Mouse (Mus musculus): ENCODE measurements around the gene Igflr1.

The Igflr1 gene

GRCm38 (mm10) chr7:30553810-30554584 is 11.2 kb upstream of the Igflr1 start:
- DNase-seq (ENCODE audit: low spot score in 2 of 2): no peak

GRCm38 (mm10) chr7:30556894-30557536 is 8.2 kb upstream of the Igflr1 start:
- DNase-seq (ENCODE audit: low spot score in 2 of 2): no peak

GRCm38 (mm10) chr7:30557901-30558514 is 7.2 kb upstream of the Igflr1 start:
- no peak for DNase-seq (ENCODE audit: low spot score in 2 of 2)

- DNase-seq (ENCODE audit: low spot score in 2 of 2): no peak
These were observed 6.4 kb upstream of the Igflr1 start for GRCm38 (mm10) chr7:30558656-30559442.

- DNase-seq (ENCODE audit: low spot score in 2 of 2): peak; percentile 92 to 97
These were observed 5.7 kb upstream of the Igflr1 start, which contains the start of gene Lin37 for GRCm38 (mm10) chr7:30559443-30559954. Gene Lin37 (minus strand): TSS chr7:30559838.

- DNase-seq (ENCODE audit: low spot score in 2 of 2): no peak
These were observed 4.9 kb upstream of the Igflr1 start for GRCm38 (mm10) chr7:30560296-30560695.

GRCm38 (mm10) chr7:30562526-30563116 is 2.6 kb upstream of the Igflr1 start:
- peak in 1 of 2 experiments; percentile 42 for DNase-seq (ENCODE audit: low spot score in 2 of 2)

GRCm38 (mm10) chr7:30563117-30563905 is 1.9 kb upstream of the Igflr1 start, which contains the start of the genes U2af1l4, Gm49396 and Psenen:
Gene U2af1l4 (plus strand): TSS chr7:30563301.
Gene Gm49396 (plus strand): TSS chr7:30563344.
Gene Psenen (minus strand): TSS chr7:30563627.
- DNase-seq (ENCODE audit: low spot score in 2 of 2): peak; percentile 87 to 96

GRCm38 (mm10) chr7:30563906-30564280 is 1.3 kb upstream of the Igflr1 start:
- DNase-seq (ENCODE audit: low spot score in 2 of 2): no peak

GRCm38 (mm10) chr7:30566033-30566432 is 806 bp downstream of the Igflr1 start:
- DNase-seq (ENCODE audit: low spot score in 2 of 2): no peak

- no peak for DNase-seq (ENCODE audit: low spot score in 2 of 2)
These were observed 2.3 kb downstream of the Igflr1 start for GRCm38 (mm10) chr7:30567555-30567954.

GRCm38 (mm10) chr7:30572389-30572788 is 7.2 kb downstream of the Igflr1 start:
- DNase-seq (ENCODE audit: low spot score in 2 of 2): no peak

- DNase-seq (ENCODE audit: low spot score in 2 of 2): no peak
These were observed 7.7 kb downstream of the Igflr1 start for GRCm38 (mm10) chr7:30572969-30573368.

- no peak for DNase-seq (ENCODE audit: low spot score in 2 of 2)
These were observed 14.7 kb downstream of the Igflr1 start for GRCm38 (mm10) chr7:30579950-30580349.

GRCm38 (mm10) chr7:30581547-30581946 is 16.3 kb downstream of the Igflr1 start:
- DNase-seq (ENCODE audit: low spot score in 2 of 2): no peak

- DNase-seq (ENCODE audit: low spot score in 2 of 2): no peak
These were observed 19.1 kb downstream of the Igflr1 start for GRCm38 (mm10) chr7:30584339-30584738.

GRCm38 (mm10) chr7:30585170-30585569 is 19.9 kb downstream of the Igflr1 start:
- DNase-seq (ENCODE audit: low spot score in 2 of 2): no peak

- DNase-seq (ENCODE audit: low spot score in 2 of 2): no peak
These were observed 21.3 kb downstream of the Igflr1 start for GRCm38 (mm10) chr7:30586455-30587020.

- peak; percentile 36 to 38 for DNase-seq (ENCODE audit: low spot score in 2 of 2)
These were observed 22.8 kb downstream of the Igflr1 start for GRCm38 (mm10) chr7:30587842-30588667.

All from urinary bladder, postnatal 36 days (tissue).